Mouse (Mus musculus) right cerebral cortex, adult 18-20 months (tissue): ENCODE measurements around the gene Bptf.
"Not testable (repeated sequence)": the region's sequence is repeated elsewhere in the genome, so short reads cannot be mapped to it uniquely, and the experiment has no call there.

Source experiments
- DNase-seq: peaks from one replicate; pipeline ENCODE4 v3.0.0; 2022; ENCODE audit warnings: mixed read lengths

The Bptf gene

DNA sequence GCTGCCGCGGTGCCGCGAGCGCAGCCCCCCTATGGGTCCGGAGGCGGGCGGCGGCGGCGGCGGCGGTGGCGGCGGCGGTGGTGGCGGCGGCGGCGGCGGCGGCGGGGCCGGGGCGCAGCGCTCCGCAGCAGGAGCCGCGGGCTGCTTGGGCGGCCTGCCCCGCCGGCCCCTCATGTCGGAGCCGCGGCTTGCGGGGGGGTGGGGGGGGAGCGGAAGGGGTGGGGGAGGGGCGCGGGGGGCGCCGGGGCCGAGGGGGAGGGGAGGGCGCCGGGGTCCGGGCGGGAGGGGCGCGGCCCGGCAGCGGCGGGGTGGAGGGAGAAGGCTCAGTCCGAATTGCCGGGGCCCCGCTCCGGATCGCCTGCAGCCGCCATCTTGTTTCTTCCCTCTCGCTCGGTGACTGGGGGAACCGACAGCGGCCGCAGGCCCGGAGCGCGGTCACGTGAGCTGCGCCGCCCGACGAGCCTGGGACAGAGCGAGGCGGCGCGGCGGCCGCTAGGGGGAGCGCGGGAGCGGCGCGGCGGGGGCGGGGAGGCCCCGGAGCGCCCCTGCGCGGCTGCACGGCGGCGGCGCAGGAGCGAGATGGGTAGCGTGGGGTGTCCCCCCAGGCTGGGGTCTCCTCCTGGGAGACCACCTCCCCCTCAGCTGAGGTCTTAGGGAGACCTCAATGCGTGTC lies at the start of gene Bptf:
Gene Bptf (minus strand): TSS at position 379 of the 673 bp plus-strand sequence.
- DNase-seq, result peak; percentile 91

DNA sequence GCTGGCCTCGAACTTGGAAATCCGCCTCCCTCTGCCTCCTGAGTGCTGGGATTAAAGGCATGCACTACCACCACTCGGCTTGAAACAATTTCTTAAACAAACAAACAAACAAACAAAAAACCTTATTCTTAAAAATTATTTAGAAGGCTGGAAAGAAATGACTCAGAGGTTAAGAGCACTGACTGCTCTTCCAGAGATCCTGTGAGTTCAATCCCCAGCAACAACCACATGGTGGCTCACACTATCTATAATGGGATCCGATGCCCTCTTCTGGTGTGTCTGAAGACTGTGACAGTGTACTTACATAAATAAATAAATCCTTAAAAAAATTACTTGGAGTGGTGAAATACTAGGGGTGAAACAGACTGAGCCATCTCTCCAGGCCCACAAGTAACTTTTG lies 29.3 kb upstream of the Bptf start:
- no peak for DNase-seq

DNA sequence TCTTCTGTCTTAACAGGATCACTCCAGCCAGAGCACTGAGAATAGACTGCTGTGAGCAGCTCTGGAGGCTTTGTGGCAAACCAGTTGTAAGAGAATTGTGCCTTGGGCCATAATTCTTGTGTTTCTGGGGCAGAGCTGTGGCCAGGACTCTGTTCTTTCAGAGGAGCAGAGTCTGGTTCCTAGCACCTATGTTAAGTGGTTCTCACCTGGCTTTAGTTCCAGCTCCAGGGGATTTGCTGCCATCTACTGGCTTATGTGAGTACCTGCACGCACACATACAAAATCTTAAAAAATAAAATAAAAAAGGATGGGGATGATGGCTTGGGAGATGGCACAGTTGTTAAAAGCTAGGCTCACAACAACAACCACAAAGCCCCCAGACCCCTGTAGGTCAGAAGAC lies 27.1 kb upstream of the Bptf start:
- DNase-seq, result no peak

DNA sequence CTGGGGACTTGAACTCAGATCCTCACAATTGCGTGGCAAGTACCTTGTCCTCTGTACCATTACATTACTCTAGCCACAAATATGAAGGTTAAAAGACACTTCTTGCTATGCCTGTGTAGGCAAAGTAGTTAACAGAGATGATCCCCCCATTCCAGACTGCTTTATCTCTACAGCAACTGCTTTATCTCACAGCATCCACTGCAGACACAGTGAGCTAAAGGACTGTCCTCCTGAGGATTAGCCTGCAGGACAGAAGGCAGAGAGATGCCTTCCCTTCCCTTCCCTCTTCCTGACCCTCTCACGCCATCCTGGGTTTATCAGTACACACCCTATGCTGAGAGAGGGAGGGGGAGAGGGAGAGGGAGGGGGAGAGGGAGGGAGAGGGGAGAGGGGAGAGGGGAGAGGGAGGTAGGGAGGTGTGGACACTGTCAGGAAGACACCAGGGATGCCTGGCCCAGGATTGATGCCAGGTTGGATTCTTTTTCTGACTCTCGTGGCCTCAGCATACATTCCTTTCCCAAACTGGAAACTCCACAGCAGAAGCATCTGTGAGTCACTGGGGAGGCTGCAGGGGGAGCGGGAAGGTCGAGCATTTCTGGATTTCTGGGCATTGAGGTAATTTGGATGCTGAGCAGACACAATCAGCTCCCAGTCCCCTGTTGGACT lies 25.2 kb upstream of the Bptf start:
- DNase-seq, result no peak

DNA sequence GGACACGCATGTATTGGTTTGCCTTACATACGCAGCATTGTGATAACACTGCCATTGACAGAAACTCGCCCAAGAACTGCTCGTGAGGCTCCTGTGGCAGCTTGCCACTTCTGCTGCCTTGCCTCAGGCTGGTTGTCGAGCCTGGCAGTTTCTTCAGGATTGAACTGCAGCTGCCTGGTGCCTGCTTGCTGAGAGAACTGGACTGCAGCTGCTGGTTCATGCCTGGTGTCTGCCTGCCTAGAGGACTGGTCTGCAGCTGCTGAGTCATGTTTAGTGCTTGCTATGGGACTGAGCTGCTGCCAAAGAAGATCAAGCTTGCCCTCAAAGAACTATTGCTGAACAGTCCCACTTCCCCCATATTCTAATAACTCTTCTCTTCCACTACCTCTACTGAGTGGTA lies 23.4 kb upstream of the Bptf start:
- no peak for DNase-seq

DNA sequence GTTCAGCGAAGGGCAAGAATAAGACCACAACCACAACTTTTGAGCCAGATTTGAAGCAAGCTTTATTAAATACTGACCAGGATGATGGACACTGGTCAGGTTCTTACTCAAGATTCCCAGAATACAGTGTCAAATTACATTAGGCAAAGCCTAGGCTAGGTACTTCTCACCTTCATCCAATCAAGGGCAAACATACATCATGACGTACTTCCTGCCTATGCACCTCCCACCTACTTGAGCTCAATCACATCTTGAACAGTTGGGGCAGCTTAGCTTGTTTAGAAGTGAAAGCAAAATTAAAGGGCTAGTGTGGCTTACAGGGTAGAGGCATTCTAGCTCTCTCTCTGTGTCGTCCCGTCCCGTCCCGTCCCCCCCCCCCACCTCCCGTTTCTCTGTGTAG lies 22.5 kb upstream of the Bptf start:
- no peak for DNase-seq

DNA sequence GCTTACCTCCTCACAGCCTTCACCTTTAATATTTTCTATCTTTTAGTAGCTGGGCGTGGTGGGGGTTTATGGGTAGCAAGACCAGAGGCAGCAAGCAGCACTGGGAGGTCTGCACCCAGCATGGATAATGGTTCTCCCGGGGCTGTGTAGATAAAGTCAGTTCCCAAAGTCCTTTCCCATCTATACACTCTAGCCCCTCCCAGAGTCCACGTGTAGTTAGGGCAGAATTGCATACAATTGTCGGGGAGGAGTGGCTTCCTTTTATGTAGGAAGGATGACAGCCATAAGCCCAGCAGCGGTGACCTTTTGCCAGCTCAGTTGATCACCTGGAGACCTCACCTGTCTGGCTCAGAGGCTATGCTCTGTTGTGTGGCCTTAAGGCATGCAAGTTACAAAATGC lies 21.7 kb upstream of the Bptf start:
- DNase-seq, result no peak

DNA sequence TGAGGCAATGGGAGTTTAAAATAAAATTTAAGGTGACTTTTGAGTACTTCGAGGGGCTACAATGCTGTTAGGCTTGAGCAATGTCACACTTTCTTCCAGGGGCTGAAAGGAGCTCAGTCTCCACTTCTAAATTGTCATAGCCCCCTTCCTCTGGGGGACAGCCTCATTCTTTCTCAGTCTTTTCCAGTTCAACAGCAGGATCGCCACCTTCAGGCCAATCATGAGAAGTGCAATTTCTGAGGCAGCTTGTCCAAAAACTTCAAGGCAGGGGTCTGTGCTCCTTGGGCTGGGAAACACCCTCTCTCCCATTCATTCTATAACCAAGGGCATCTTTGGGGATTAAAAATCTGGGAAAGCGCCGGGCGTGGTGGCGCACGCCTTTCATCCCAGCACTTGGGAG lies 19.9 kb upstream of the Bptf start:
- no peak for DNase-seq

DNA sequence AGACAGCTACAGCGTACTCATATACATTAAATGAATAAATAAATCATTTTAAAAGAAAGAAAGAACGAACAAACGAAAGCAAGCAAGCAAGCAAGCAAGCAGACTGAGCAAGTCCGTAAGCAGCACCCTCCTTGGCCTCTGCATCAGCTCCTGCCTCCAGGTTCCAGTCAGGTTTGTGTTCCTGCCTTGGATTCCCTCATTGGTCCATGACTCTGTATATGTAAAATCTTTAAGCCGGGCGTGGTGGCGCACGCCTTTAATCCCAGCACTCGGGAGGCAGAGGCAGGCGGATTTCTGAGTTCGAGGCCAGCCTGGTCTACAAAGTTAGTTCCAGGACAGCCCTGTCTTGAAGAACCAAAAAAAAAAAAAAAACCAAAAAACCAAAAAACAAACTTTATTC lies 12.0 kb upstream of the Bptf start:
- not testable (repeated sequence) for DNase-seq

DNA sequence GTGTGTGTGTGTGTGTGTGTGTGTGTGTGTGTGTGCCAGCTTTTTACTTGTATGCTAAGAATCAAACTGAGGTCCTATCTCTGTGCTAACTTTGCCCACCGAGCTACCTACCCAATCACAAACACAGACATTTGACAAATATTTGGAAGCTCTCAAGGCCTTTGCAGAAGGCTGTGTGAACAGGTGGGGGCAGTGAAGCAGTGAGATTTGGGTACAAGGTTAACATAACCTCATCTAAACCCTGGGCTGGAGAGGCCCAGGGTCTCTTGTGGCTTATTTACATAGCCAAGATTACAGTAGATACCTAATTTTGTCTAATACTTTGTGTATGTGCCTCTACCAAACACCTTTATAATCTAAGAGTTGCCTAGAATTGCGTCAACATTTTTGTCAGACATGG lies 10.5 kb upstream of the Bptf start:
- DNase-seq, result no peak

DNA sequence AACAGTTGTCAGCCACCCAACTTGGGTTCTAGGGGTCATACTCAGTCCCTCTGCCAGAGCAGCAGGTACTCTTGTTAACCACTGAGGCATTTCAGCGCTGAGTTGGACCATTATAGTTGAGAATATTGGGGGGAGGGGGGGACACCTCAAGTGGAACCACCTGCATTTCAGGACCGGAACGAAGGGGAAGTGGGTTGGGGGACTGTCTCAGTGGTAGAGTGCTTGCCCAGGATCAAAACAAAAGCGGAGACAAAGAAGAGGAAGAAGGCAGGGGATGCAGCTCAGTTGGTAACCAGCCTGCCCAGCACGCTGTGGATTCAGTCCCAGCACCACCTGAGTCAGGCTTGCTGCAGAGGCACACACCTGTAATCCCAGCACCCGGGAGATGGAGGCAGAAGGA lies 8.8 kb upstream of the Bptf start:
- no peak for DNase-seq

DNA sequence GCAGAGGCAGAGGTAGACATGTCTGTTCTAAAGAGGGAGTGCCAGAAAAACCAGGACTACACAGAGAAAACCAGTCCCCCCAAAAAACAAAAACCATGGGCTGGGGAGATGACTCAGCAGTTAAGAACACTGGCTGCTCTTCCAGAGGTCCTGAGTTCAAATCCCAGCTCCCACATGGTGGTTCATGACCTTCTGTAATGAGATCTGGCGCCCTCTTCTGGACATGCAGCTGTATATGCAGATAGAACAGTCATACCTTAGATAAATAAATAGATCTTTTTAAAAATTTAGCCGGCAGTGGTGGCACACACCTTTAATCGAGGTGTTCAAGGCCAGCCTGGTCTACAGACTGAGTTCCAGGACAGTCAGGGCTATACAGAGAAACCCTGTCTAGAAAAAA lies 6.7 kb upstream of the Bptf start:
- DNase-seq, result no peak

DNA sequence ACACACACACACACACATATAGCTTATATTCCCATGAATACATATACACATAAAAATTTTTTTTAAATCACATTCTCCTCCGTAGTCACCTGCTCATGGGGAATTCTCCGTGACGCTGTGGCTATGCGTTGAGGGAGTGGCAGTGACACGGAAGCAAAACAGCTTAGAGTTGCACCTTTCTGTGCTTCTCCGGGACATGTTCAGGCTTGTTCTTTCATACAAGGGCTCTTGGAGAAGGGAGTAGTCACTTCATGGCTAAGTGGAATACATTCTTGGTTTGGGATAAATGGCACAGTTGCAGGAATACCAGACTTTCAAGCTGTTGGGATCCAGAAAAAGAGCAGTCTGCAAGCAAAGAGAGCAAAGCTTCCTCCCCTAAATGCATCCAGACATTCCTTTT lies 5.7 kb upstream of the Bptf start:
- DNase-seq, result no peak

DNA sequence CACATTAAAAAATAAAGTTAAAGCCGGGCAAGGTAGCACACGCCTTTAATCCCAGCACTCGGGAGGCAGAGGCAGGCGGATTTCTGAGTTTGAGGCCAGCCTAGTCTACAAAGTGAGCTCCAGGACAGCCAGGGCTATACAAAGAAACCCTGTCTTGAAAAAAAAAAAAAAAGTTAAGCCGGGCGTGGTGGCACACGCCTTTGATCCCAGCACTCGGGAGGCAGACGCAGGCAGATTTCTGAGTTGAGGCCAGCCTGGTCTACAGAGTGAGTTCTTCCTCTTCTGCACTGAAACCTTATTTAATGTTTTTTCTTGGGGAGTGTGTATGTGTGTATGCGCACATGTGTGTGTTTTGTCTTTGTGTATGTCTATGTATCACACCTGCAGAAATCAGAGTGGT lies 4.5 kb upstream of the Bptf start:
- not testable (repeated sequence) for DNase-seq

DNA sequence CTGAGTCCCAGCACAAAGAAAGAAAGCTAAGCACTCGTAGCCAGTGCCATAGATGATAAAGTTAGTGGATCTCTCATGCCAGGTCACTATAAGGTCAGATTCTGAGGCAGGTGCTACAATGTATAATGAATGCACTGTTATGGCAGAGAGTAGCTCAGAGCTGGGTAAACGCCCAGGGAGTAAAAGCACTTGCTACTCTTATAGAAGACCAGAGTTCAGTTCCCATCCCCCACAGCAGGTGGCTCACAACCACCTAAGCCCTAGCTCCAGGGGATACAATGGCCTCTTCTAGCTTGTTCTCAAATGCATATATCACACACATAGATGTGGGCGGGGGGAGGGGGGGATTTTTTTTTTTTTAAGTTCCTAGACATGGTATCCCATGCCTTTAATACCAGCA lies 3.8 kb upstream of the Bptf start:
- no peak for DNase-seq

DNA sequence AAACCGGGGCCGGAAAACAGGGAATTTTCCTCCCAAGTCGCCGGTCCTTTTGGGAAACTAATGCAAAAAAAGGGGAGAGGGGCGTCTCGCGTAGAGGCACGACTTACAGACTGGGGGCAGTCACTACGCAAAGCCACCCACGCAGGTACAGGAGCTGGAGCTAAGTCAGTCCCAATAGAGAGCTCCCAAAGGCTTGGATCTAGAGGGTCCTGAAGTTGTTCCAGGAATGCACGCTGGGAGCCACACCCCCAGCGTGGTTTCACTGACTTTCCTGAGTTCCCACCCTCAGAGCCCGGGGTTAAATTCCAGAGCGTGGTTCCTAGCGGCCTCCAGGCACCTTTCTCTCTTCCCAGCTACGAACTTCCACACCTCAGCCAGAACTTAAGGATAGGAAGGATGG lies 499 bp upstream of the Bptf start:
- DNase-seq, result no peak

DNA sequence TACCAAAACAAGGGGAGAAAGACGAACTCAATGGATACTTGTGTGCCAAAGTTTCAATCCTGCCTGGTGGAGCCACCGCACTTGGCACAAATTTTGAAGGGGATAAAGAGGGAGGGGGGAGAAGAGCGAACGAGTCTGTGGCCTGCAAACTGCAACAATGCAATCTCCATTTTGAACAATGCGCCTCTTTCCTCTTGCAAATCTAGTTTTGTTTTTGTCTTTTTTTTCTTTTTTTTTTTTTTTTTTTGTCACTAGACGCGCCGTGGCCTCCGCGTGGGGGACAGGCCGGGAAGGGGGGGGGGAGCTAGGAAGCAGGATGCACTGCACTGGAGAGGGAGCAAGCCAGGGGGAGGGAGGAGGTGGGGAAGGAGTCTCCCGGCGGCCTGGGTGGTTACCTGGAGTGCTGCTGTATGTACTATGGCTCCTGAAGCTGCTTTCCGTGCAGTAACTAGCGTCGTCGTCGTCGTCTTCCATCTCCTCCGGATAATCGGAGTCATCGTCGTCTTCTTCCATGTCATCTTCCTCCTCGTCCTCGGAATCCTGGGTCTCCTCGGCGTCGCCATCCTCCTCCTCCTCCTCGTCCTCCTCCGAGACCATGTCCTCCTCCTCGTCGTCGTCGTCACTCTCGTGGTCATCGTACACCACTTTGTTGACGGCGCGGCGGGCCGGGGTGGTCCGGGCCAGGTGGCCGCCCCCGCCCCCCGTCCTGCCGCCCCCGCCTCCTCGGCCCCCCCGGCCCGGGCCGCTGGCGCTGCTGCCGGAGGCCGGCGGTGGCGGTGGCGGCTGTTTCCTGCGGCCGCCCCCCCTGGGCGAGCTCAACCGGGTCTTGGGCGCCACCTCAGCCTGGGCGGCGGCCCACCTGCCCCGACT lies 813 bp downstream of the Bptf start:
- DNase-seq, result peak; percentile 60

DNA sequence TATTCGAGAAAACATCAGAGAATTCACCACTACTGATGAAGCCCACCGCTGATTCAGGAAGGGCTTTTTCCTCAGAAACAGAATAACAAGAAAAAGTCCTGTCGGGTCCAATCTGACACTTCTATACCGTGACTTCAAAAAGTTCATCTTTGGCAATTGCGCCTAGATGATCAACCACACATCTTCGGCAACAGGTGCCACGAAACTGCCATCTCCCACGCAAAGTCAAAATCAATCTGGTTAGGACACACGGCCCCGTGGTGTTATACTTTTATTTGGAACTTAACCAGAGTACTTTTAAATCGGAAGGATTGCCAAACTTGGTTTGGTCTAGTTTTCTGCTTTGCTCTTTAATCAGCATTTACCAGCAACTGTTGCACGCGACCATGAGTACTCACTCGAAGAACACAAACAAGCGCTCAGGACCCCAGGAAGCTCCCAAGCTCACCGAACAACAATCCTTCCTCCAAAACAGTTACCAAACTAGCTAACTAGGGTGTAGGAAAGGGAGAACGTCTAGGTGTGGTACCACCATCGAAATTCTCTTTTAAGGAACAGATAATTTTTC lies 1.6 kb downstream of the Bptf start:
- no peak for DNase-seq

DNA sequence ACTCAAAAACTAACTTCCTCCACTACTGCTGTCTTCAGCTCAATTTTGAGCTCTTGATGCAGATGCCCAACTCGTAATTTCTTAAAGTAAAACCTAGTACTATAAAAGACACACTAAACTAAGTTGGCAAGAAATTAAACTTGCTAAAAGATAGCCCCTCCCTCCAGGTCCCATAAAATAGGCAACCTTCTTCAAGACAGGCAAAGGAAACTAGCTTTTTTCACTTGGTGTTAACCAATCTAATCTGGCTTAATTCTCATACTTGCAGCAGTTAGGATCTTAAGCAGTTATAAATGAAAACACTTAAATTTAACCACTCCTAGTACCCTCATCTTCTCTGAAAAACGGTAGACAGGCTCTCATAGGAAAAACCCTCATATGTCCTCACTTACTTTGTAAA lies 2.3 kb downstream of the Bptf start:
- no peak for DNase-seq

DNA sequence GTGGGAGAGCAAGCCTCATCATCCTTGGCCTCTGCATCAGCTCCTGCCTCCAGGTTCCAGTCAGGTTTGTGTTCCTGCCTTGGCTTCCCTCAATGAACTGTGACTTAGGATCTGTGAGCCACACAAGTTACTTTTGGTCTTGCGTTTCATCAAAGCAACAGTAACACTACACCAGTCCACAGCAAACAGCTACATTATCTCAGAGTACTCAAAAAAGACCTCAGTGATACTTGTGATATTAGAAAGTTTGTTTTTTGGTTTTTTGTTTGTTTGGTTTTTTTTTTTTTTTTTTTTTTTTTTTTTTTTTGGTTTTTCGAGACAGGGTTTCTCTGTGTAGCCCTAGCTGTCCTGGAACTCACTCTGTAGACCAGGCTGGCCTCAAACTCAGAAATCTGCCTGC lies 5.2 kb downstream of the Bptf start:
- DNase-seq, result not testable (repeated sequence)

DNA sequence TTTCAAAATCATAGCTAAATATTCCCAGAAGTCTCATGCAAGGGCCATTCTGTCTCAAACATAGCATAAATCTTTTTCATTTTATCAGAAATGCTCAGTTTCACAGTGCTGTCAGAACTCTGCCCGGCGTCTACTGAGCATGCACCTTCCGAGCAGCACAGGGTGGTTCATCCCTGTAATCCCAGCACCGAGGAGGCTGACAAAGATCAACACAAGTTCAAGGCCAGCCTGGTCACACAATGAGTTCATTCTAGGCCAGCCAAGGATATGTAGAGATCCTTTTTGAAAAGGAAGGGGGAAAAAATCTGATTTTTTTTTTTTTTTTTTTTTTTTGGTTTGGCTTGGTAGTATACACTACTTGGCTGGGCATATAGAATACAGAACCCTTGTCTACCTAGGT lies 6.9 kb downstream of the Bptf start:
- no peak for DNase-seq

DNA sequence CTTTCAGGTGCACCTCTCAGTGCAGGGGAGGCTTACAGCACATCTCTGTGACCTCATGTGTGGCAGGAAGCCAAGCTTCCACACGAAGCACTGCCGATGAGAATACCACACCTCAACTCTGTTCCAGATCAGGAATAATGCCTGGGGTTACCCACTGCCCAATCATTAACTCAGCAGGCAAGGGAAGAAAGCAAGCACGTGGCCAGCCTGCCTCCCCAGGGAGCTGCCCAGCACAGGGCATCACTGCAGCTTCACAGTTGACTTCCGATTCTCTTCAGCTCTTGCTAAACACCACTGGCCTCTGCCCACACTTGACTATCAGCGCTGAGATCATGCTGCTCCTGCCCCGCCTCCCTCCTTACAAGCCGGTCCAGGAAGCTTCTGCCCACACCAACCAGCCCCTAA lies 7.6 kb downstream of the Bptf start:
- peak; percentile 54 for DNase-seq

DNA sequence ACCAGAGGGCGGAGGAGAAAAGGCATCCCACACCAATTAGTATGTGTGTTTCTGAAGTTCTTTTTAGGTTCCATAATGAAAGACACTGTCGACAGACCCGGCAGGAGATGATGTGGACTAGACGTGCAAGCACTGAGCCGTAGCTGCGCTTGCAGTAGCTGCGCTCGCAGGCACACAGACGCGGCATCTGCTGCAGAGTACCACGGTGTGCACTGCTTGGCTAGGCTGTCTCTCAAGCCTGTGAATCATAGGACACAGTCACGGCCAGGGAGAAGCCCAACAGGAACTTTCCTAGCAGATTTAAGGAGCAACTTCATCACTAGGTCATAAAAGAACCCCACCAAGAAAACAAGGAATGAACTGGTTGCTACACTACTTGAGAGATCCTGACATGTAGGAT lies 14.1 kb downstream of the Bptf start:
- no peak for DNase-seq
